Mouse (Mus musculus) forebrain, embryonic 16.5 days (tissue): ENCODE measurements around the gene Ostc. TPM values are rescaled to one million over a fixed set of nuclear protein-coding genes. Genes with fewer than 3 reads are reported as not detected.

Experiments used
- ATAC-seq: fragments of 200-750 bp; cut with Nextera tagmentation; 2 replicates; pipeline ENCODE4 v1.8.0; 2017; ENCODE audit warnings: mild to moderate bottlenecking, moderate library complexity
- H3K27ac ChIP-seq: fragments of 300-500 bp; sonication (generic); 2 replicates; pipeline ENCODE4 v1.5.1; 2014; ENCODE audit warnings: low read length, control low read depth
- H3K27me3 ChIP-seq: fragments of 300-500 bp; sonication (generic); replicated peaks from 2 replicates; pipeline ENCODE4 v1.6.1; 2014; ENCODE audit warnings: low read length; ENCODE audit not compliant: control insufficient read depth, insufficient read depth
- H3K36me3 ChIP-seq: fragments of 300-500 bp; sonication (generic); 2 replicates; pipeline ENCODE4 v1.6.1; 2014; ENCODE audit not compliant: control insufficient read depth, insufficient read depth
- H3K4me1 ChIP-seq: fragments of 300-500 bp; sonication (generic); replicated peaks from 2 replicates; pipeline ENCODE4 v1.6.1; 2014; ENCODE audit warnings: low read length; ENCODE audit not compliant: control insufficient read depth, insufficient read depth
- H3K4me2 ChIP-seq: fragments of 300-500 bp; sonication (generic); 2 replicates; pipeline ENCODE4 v1.6.1; 2014; ENCODE audit warnings: mild to moderate bottlenecking, low read length, control low read depth
- H3K4me3 ChIP-seq: fragments of 300-500 bp; sonication (generic); replicated peaks from 2 replicates; pipeline ENCODE4 v1.5.1; 2014; ENCODE audit warnings: mild to moderate bottlenecking, low read length, control low read depth
- H3K9ac ChIP-seq: fragments of 300-500 bp; sonication (generic); replicated peaks from 2 replicates; pipeline ENCODE4 v1.6.1; 2014; ENCODE audit warnings: low read depth, low read length, control low read depth
- H3K9me3 ChIP-seq: fragments of 300-500 bp; sonication (generic); 2 replicates; pipeline ENCODE4 v1.6.1; 2016; ENCODE audit warnings: low read length; ENCODE audit not compliant: control insufficient read depth
- WGBS: fragments of 180-500 bp; shearing (Covaris S2); extraction: QIAGEN DNeasy Blood & Tissue Kit; methylation state at CpG from one replicate; pipeline ENCODE4 v1.1.7; 2014; 5-methylcytosine and 5-hydroxymethylcytosine counted together
- polyA plus RNA-seq: library from polyadenylated mRNA; unstranded; fragments of >200 nt; fragmentation: Nextera tagmentation; extraction: Ambion mirVana; gene quantifications from 2 replicates; pipeline ENCODE4 v1.2.1, GENCODE M21; 2015

Gene Ostc
- polyA plus RNA-seq, result 235 and 243 TPM in 2 replicates

DNA sequence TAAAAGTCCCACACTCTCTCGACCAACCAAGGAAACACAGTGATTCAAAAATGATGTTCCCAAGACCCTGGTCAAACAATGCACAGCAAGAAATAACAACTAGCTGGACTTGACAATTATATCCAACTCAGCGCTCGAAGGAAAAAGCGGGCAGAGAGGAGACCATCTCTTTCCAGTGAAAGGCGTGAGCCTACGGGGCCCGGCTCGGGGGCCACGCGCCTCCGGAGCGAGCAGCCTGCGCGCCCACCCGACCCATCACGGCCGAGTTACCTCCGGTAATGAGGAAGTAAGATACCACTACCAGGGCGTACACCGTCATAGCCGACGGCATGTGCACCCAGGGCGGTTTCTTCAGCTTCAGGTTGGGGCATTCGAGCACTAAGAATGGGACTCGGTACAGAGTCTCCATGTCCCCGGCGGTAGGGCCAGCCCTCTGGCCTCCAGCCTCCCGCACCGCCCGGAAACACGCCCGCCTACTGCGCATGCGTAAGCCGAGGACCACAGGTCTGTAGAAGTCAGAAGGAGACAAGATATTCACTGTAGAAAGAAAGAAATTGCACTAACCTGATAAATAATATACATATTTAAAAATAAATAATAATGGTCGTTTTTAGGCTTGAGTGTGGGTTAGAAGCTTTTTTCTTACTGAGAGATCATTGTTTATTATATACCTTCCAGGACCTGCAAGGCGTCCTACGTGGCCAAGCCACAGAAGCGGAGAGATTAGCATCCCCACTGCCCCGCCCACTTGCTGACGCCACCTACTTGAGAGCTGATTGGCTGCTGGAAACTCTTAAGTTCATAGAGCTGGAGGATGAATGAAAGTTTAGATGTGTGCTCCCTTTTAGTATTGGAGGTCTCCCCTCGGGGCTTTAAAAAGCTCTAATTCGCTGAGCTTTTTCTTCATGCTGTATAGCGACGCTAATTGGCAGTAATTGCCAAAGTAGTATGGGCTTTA, at the start of gene Ostc:
TSS of gene Ostc (minus strand) at position 478 of the 958 bp plus-strand sequence.
- WGBS, result 0% methylated on average over 45 of the region's 45 CpGs
- H3K4me1 ChIP-seq, result peaks cover 19% of the 10 kb centered on the region
- ATAC-seq, result peak; percentile 98
- H3K4me3 ChIP-seq, result peak within 1 kb of the TSS; percentile 83
- H3K4me2 ChIP-seq, result peak within 1 kb of the TSS; percentile 85
- no peaks in the 10 kb centered on the region for H3K36me3 ChIP-seq
- H3K9ac ChIP-seq, result peak within 1 kb of the TSS; percentile 89
- peak within 1 kb of the TSS; percentile 84 for H3K27ac ChIP-seq
- H3K9me3 ChIP-seq, result no peaks in the 10 kb centered on the region
- no peaks in the 10 kb centered on the region for H3K27me3 ChIP-seq

DNA sequence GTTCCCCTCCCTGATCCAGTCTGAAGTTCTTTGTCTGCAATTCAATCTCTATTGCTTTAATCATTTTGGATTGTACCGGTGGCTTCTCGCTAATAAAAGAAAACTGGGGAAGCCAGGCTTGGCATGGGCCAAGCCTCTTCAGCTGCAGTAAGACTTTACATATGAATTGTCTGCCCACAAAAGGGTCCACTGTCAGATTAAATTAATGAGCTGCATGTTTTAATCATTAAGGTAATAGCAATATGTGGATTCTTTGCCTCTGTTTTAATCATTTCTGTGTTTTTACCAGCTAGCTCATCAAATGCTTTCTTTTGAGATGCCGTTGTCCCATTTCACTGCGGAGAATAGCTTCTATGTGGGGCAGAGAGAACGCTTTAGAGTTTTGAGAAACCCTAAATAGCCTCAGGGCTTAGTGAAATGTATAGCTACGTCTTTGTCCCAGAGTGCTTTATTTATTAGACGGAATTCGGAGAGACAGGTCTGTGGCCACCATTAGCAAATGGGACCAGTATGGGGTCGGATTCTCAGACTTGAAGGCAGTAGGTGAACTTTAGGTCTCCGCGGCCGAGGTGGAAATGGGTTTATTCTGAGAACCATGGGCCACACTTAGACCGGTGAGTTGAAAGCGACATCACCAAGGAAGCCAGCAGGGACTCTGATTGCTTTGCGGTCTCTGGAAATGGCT, 49.1 kb upstream of the Ostc start:
- Histone ChIP-seq H3K4me2 (peak overlapping the region; percentile 38), H3K9me3 (no peaks in the 10 kb centered on the region), H3K36me3 (no peaks in the 10 kb centered on the region), H3K4me1 (peaks cover 19% of the 10 kb centered on the region), H3K27ac (no peak overlapping the region), H3K27me3 (no peaks in the 10 kb centered on the region), H3K4me3 (peak overlapping the region; percentile 0), H3K9ac (no peak overlapping the region)
- 5% methylated on average over 15 of the region's 15 CpGs for WGBS
- ATAC-seq, result peak; percentile 81

DNA sequence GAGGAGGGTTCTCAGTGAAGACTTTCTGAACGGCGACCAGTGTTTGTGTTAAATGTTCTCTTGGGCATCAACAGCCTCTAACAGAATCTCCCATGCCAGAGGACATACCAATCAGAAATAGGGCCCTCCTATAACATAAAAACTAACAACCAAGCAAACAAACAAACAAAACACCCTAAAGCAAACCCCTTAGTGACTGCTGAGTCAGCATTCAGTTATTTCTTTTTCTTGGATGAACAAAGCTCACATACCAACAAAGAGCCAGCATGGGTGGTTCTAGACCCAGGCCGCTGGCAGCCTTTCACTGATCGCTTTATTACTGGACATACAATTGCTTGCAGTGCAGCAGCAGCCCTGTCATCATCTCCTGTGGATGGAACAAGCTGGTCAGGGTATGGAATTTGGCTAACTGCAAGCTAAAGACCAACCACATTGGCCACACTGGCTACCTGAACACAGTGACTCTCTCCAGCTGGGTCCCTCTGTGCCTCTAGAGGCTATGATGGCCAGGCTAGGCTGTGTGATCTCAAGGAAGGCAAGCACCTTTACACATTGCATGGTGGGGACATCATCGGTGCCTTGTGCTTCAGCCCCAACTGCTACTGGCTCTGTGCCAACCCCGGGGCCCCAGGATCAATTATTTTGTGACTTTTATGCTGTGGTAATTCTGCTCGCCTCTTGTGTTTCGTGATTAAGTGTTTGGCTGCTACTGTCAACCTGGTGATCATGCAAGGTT, 48.0 kb upstream of the Ostc start:
- Histone ChIP-seq H3K36me3 (no peaks in the 10 kb centered on the region), H3K4me3 (no peak overlapping the region), H3K27ac (no peak overlapping the region), H3K9ac (no peak overlapping the region), H3K27me3 (no peaks in the 10 kb centered on the region), H3K9me3 (no peaks in the 10 kb centered on the region), H3K4me2 (peak overlapping the region; percentile 38), H3K4me1 (peaks cover 19% of the 10 kb centered on the region)
- peak; percentile 49 for ATAC-seq
- 28% methylated on average over 8 of the region's 8 CpGs for WGBS

DNA sequence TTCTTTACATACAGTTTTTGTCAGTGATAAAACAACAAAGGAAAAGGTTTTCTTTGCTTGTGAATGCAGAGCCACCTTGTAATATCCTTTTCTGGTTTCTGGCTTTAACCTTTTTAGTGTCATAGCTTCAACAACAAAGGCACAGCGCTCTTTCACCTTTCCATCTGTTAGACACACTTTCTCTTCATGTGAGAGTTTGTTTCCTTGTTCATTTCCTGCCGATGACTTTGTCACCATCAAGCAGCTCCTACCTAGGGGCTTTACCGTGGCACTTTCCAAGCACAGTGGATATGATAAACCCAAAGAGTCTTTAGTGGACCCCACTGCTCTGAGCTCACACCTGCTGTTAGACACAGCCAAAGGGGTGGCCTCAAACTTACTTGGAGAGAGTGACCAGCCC, 40.0 kb upstream of the Ostc start:
- ATAC-seq, result no peak
- WGBS, result 88% methylated on average over 3 of the region's 3 CpGs
- no peak overlapping the region for H3K4me2 ChIP-seq
- H3K27me3 ChIP-seq, result no peaks in the 10 kb centered on the region
- H3K27ac ChIP-seq, result no peak overlapping the region
- H3K36me3 ChIP-seq, result no peaks in the 10 kb centered on the region
- no peak overlapping the region for H3K4me3 ChIP-seq
- H3K4me1 ChIP-seq, result peaks cover 6% of the 10 kb centered on the region; the same call in 1 of the 2 replicates
- H3K9ac ChIP-seq, result no peak overlapping the region
- H3K9me3 ChIP-seq, result peaks cover 3% of the 10 kb centered on the region; the same call in 1 of the 2 replicates

DNA sequence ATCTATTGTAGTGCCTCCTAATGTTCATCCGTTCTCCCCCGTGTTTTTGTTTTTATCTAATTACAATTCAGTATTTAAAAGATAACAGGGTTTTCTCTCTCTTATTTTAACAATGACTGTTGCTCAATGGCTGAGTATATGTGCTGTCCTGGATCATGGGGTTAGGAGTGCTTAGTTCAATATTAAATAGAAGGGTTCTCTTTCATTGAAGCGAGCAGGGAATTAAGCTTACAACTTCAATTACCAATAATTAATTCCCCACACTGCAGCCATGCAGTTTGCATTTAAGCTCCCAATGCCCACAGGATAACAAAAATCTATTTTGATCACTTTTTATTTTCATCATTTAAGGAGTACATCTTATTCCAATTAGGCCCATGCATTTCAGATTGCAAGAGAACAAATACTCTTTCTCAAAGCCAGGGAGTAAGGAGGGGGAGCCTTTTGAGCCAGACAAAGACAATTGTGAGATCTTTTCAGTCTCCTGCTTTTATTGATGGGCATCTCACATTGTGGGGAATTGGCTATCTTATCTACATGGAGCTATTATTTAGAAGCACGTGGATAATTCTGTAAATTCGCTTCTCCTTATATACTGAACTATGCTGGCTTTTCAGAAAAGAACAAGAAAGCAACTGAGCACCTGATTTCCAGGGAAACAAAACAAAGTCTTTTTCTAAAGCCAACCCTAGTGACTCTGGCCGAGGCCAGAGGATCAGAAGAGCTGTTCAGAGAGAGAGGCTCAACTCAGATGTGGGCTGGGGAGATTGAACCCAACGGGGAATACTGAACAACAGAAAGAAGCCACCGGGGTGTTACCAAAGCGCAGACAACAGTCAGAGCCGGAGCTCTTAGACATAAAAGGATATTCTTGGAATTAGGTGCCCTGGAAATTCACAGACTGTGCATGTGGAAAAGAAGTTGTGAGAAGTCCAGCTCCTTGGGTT, 37.7 kb upstream of the Ostc start:
- no peak overlapping the region; the same call in 1 of the 2 replicates for H3K27ac ChIP-seq
- H3K27me3 ChIP-seq, result no peaks in the 10 kb centered on the region
- no peak overlapping the region for H3K4me2 ChIP-seq
- H3K4me3 ChIP-seq, result no peak overlapping the region
- no peaks in the 10 kb centered on the region for H3K36me3 ChIP-seq
- H3K9me3 ChIP-seq, result peaks cover 3% of the 10 kb centered on the region; the same call in 1 of the 2 replicates
- ATAC-seq, result peak; percentile 33; the same call in 1 of the 2 replicates
- H3K9ac ChIP-seq, result no peak overlapping the region
- 7% methylated on average over 10 of the region's 10 CpGs for WGBS
- peaks cover 6% of the 10 kb centered on the region; the same call in 1 of the 2 replicates for H3K4me1 ChIP-seq

DNA sequence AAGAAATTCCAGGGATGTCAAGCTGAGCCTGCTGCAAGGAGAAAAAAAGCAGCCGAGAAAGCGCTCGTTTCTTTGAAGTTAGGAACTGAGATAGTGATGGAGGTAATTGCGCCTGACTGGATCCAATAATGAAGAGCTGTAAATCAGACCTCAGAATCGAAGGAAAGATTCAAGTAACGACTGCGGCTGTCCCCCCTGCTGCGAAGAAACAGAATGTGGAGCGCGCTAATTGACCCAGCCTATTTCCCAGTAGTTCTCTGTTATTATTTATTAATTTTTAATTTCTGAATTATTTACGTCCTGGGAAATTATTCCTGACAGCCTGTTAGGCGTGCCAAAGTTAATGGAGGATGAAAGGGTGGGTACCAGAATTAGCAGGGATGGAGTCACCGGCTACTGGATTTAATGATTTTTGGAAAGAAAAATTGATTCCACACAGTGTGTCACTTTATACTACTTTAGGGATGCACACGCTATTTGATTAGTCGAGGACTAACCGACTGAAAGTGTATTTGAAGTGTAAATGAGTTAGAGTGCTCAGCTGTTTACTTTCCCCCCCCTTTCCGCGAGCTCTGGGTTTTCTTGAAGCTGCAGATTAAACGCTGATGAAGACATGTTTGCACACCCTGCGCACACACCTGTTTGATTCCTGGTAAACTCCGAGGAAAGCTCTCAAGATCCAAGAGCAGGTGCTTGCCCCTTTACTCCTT, 28.6 kb upstream of the Ostc start:
- Histone ChIP-seq H3K27ac (no peak overlapping the region), H3K4me2 (peak overlapping the region; percentile 30), H3K27me3 (no peaks in the 10 kb centered on the region), H3K9ac (no peak overlapping the region), H3K4me1 (no peaks in the 10 kb centered on the region), H3K36me3 (no peaks in the 10 kb centered on the region), H3K4me3 (no peak overlapping the region), H3K9me3 (no peaks in the 10 kb centered on the region)
- 20% methylated on average over 21 of the region's 21 CpGs for WGBS
- ATAC-seq, result no peak

DNA sequence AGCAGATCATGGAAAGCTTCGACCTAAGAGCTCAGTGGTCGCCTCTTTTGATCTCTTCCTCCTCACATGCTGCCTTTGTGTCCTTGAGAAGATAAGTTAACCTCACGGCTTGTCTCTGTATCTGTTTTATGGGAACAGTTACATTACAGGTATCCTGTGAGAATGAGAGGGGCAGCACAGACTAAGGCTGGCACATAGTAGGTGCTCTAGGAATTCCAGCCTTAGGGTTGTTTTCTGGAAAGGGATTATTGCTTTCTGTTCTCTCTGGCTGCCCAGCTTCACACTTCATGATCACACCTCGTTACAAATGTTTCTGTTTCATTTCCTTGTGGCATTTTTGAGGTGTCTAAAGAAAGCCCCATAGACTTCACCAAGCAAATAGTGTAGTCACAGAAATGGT, 27.5 kb upstream of the Ostc start:
- no peak overlapping the region for H3K27ac ChIP-seq
- ATAC-seq, result no peak
- no peaks in the 10 kb centered on the region for H3K4me1 ChIP-seq
- no peaks in the 10 kb centered on the region for H3K36me3 ChIP-seq
- H3K4me3 ChIP-seq, result no peak overlapping the region
- no peak overlapping the region for H3K4me2 ChIP-seq
- WGBS, result 34% methylated on average over 4 of the region's 4 CpGs
- H3K9ac ChIP-seq, result no peak overlapping the region
- H3K27me3 ChIP-seq, result no peaks in the 10 kb centered on the region
- H3K9me3 ChIP-seq, result no peaks in the 10 kb centered on the region

DNA sequence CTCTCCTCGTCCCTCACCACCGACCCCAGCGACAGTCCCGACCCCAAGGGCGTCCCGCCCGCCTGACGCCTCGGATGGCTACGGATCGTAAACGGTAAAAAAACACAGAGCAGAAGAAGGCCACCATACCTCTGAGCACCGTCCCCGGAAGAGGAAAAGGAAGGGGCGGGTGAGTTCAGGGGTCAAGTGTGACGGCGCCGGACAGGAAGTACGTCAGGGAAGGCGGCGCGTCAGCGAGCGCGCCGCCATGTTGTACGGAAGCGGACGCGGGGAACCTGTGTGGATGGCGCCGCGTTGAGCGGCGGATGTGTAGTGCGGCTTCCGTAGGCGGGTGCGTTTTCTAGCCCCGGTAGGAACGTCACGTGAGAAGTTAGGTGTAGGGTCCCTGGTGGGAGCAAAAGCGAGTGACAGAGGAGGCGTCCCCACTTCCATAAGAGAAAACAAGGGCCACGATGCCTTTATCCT, 21.0 kb upstream of the Ostc start, which contains the start of gene Rpl34:
TSS of gene Rpl34 (minus strand) at position 210 of the 465 bp plus-strand sequence.
- under 1% methylated on average over 45 of the region's 45 CpGs for WGBS
- Histone ChIP-seq H3K4me2 (peak within 1 kb of the TSS; percentile 74), H3K4me3 (peak within 1 kb of the TSS; percentile 100), H3K36me3 (peaks cover 26% of the 10 kb centered on the region; the same call in 1 of the 2 replicates), H3K9me3 (no peaks in the 10 kb centered on the region), H3K9ac (peak within 1 kb of the TSS; percentile 95), H3K27me3 (no peaks in the 10 kb centered on the region), H3K4me1 (peaks cover 20% of the 10 kb centered on the region), H3K27ac (peak within 1 kb of the TSS; percentile 88)
- peak; percentile 100 for ATAC-seq
